Mouse (Mus musculus) liver, embryonic 14.5 days (tissue): ENCODE measurements around the gene Rrp12. TPM values are rescaled to one million over a fixed set of nuclear protein-coding genes. Genes with fewer than 3 reads are reported as not detected.
A peak's percentile ranks its signal among the peaks of the same experiment; 100 is the strongest.

ENCODE experiments used
- ATAC-seq: fragments of 200-750 bp; cut with Nextera tagmentation; 2 replicates; pipeline ENCODE4 v1.8.0; 2017; ENCODE audit warnings: moderate number of reproducible peaks, mild to moderate bottlenecking, moderate library complexity; ENCODE audit not compliant: insufficient read depth
- DNase-seq, 3 experiments: peaks; one replicate each; pipeline ENCODE4 v3.0.0-alpha.2; 2012 to 2013; ENCODE audit warnings: low read depth in 3 of 3, low spot score in 3 of 3
- H3K27ac ChIP-seq: fragments of 300-500 bp; sonication (generic); 2 replicates; pipeline ENCODE4 v1.5.1; 2014; ENCODE audit warnings: moderate library complexity, mild to moderate bottlenecking, control low read depth, inconsistent platforms
- H3K27me3 ChIP-seq: fragments of 300-500 bp; sonication (generic); 2 replicates; pipeline ENCODE4 v1.6.1; 2014; ENCODE audit warnings: mild to moderate bottlenecking, low read length, moderate library complexity; ENCODE audit not compliant: control insufficient read depth, insufficient read depth
- H3K36me3 ChIP-seq: fragments of 300-500 bp; sonication (generic); replicated peaks from 2 replicates; pipeline ENCODE4 v1.6.1; 2014; ENCODE audit warnings: low read depth; ENCODE audit not compliant: control insufficient read depth, insufficient read depth
- H3K4me1 ChIP-seq, 2 experiments: fragments of 200-500 bp in 1 of 2; fragments of 300-500 bp in 1 of 2; sonication (generic) in 1 of 2; replicated peaks; 2 replicates each; pipeline ENCODE4 v1.6.1; 2012 to 2014; ENCODE audit warnings: antibody characterized with exemption in 1 of 2, inconsistent platforms in 1 of 2, low read length in 1 of 2; ENCODE audit not compliant: control insufficient read depth in 2 of 2, insufficient read depth in 2 of 2
- H3K4me2 ChIP-seq: fragments of 300-500 bp; sonication (generic); 2 replicates; pipeline ENCODE4 v1.6.1; 2014; ENCODE audit warnings: low read depth, mild to moderate bottlenecking, control low read depth, moderate library complexity
- H3K4me3 ChIP-seq, 2 experiments: fragments of 200-500 bp in 1 of 2; fragments of 300-500 bp in 1 of 2; sonication (generic) in 1 of 2; 2 replicates each; pipeline ENCODE4 v1.5.1; 2012 to 2014; ENCODE audit warnings: low read depth in 2 of 2, low read length in 2 of 2, mild to moderate bottlenecking in 2 of 2, control low read depth in 1 of 2, inconsistent platforms in 1 of 2, moderate library complexity in 1 of 2; ENCODE audit not compliant: insufficient read depth in 1 of 2
- H3K9ac ChIP-seq: fragments of 300-500 bp; sonication (generic); replicated peaks from 2 replicates; pipeline ENCODE4 v1.6.1; 2014; ENCODE audit warnings: mild to moderate bottlenecking, control low read depth, moderate library complexity
- H3K9me3 ChIP-seq: fragments of 300-500 bp; sonication (generic); 2 replicates; pipeline ENCODE4 v1.6.1; 2016; ENCODE audit warnings: low read length, mixed read lengths; ENCODE audit not compliant: control insufficient read depth
- CTCF ChIP-seq: IDR thresholded peaks from 2 replicates; pipeline ENCODE4 v1.5.1; 2016; ENCODE audit warnings: antibody characterized with exemption, low read depth, control low read depth
- EP300 ChIP-seq: IDR thresholded peaks from 2 replicates; pipeline ENCODE4 v1.6.1; 2016; ENCODE audit warnings: antibody characterized with exemption, low read depth
- WGBS: fragments of 180-500 bp; shearing (Covaris S2); extraction: QIAGEN DNeasy Blood & Tissue Kit; methylation state at CpG from one replicate; pipeline ENCODE4 v1.1.7; 2014; ENCODE audit not compliant: insufficient replicate concordance; 5-methylcytosine and 5-hydroxymethylcytosine counted together
- polyA plus RNA-seq, 2 experiments: library from polyadenylated mRNA; depleted of rRNA in 1 of 2; stranded (reverse) in 1 of 2; unstranded in 1 of 2; fragments of >200 nt; fragmentation: Nextera tagmentation in 1 of 2; extraction: Ambion mirVana in 1 of 2; gene quantifications; 2 replicates each; pipeline versions ENCODE4 v1.2.1 to v1.2.3; 2012 to 2014

Rrp12 gene
- polyA plus RNA-seq, 2 experiments = 5.0 to 6.0 TPM

DNA sequence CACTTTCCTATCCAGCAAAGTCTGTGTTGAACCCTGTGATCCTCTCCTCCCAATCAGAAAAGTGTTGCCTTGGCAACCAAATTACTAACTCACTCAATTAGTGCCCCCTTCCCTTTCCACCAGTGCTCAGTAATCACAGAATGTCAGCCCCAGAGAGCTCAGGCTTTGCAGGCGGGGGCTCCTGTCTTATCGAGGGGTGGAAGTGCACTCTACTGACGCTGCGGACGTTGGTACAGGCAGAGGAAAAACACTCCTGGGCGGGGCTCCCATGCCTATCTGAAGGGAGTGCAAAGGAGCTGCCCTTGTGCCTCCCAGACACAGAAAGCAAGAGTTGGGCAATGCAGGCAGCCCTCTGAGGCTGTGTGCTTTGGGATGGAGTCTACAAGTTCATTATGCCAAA is 60.2 kb downstream of the Rrp12 start:
- Histone ChIP-seq H3K9me3 (no peaks in the 10 kb centered on the region), H3K4me3 (peak overlapping the region; percentile 10 to 39; a peak in 3 of 4 replicates), H3K27me3 (no peaks in the 10 kb centered on the region), H3K4me2 (peak overlapping the region; percentile 59), H3K27ac (peak overlapping the region; percentile 94), H3K36me3 (no peaks in the 10 kb centered on the region), H3K9ac (peak overlapping the region; percentile 46), H3K4me1 (peaks cover 67 to 77% of the 10 kb centered on the region in 2 experiments)
- 0% methylated on average over 6 of the region's 6 CpGs for WGBS
- DNase-seq = peak; percentile 85 to 88 (median 86)
- peak; percentile 86 for ATAC-seq
- no peak for TF ChIP-seq CTCF
- TF ChIP-seq EP300 = peak; percentile 82

DNA sequence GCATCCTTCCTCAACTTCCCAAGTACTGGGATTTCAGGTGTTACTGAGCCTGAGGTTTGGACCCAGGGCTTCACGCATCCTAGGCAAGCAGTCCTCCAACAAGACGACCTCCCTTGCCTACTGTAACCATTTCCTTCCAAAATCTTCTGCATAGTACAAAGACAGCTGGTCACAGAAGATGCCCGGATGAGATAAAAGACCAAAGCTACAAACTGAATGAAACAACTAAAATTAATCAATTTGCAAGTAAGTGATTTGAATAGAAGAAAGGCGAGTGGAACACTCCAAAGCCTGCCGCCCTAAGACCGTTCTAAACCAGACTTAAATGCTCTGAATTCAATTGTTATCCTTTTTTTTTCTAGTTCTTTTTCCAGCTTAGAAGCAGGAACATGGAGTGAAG is 60.6 kb downstream of the Rrp12 start:
- Histone ChIP-seq H3K4me2 (peak overlapping the region; percentile 59), H3K4me3 (peak overlapping the region in 1 of 2 experiments; percentile 39; a peak in 2 of 4 replicates), H3K4me1 (peaks cover 66 to 76% of the 10 kb centered on the region in 2 experiments), H3K9me3 (no peaks in the 10 kb centered on the region), H3K27me3 (no peaks in the 10 kb centered on the region), H3K27ac (peak overlapping the region; percentile 94), H3K9ac (peak overlapping the region; percentile 46), H3K36me3 (no peaks in the 10 kb centered on the region)
- DNase-seq = no peak
- ATAC-seq = no peak
- WGBS = 39% methylated on average over 6 of the region's 6 CpGs
- TF ChIP-seq CTCF (no peak), EP300 (no peak)

DNA sequence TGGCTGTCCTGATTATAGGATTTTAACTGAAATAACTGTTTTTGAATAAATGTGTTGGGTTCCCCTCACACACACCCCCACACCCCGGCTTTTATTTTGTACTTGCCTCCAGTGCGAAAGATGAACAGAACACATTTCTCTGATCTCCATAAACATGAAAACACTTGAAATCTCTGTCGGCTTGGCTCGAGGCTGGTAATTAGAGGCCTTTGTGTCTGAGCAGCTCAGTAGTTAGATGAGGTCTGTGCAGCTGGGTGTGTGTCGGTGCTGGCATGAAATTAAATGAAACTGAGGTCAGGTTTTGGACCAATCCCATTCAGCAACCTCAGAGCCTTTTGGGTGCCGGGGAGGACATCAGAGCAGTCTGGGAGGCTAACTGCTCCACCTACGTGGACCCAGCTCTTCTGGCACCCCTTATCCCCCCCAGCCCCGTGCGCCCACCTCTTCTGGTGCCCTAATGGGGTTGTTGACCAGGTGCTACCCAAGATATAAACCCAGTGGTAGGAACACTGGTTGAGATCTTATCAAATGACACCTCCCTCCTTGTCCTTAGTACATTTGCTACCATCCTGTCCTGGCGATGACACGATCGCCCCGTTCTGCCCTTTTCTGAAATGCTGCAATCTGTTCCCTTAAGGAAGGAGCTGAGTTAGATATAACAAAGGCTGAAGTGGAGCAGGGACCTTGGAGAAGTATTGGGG is 63.3 kb downstream of the Rrp12 start:
- no peak for DNase-seq
- H3K4me3 ChIP-seq = peak overlapping the region; percentile 12 to 94; a peak in 3 of 4 replicates
- ATAC-seq = no peak
- peak overlapping the region; percentile 99 for H3K4me2 ChIP-seq
- H3K9ac ChIP-seq = peak overlapping the region; percentile 18; the same call in 1 of the 2 replicates
- peak overlapping the region; percentile 14; the same call in 1 of the 2 replicates for H3K27ac ChIP-seq
- H3K4me1 ChIP-seq = peaks cover 51 to 56% of the 10 kb centered on the region in 2 experiments
- TF ChIP-seq EP300 (peak; percentile 37; the same call in 1 of the 2 replicates), CTCF (no peak)
- no peaks in the 10 kb centered on the region for H3K9me3 ChIP-seq
- no peaks in the 10 kb centered on the region for H3K27me3 ChIP-seq
- H3K36me3 ChIP-seq = no peaks in the 10 kb centered on the region
- WGBS = 42% methylated on average over 13 of the region's 13 CpGs

DNA sequence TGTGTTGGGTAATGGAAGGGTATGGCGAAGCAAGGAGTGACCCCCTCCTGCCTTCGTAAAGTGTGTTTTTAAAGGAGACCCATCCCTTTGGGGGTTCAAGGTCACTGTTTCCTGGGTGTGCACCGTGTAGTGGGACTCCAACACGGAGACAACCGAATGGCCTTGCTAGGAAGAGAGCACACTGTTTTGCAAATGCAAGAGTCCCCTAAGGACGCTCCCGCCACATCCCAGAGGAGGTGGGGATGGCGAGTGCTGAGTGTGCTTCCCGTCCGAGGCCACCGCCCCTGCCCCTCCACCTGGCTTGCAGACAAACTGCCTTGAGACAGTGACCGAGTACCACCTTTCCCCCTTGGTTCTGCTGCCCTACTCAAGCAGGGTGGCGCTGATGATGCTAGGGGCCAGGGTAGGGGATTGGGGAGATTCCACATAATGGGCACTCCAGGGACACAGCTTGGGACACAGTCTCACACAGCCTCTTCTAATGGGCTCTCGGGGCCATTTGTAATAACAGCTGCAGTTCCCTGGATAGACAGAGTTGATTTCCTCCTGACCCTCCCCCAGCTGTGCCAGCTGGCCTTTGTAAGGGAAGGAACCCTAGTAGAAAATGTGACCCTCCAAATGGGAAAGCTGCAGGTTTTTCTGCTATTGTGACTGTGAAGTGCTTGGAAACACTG is 64.1 kb downstream of the Rrp12 start:
- no peaks in the 10 kb centered on the region for H3K9me3 ChIP-seq
- ATAC-seq = no peak
- peak overlapping the region; percentile 99 for H3K4me2 ChIP-seq
- peak overlapping the region; percentile 88 for H3K9ac ChIP-seq
- TF ChIP-seq CTCF (0 out of 2 replicates have a peak, but pooled peaks have one; percentile 19), EP300 (no peak)
- no peaks in the 10 kb centered on the region for H3K36me3 ChIP-seq
- no peak for DNase-seq
- peak overlapping the region; percentile 81 to 94 for H3K4me3 ChIP-seq
- H3K27me3 ChIP-seq = no peaks in the 10 kb centered on the region
- peaks cover 43 to 48% of the 10 kb centered on the region in 2 experiments for H3K4me1 ChIP-seq
- peak overlapping the region; percentile 51 for H3K27ac ChIP-seq
- WGBS = 14% methylated on average over 14 of the region's 14 CpGs

DNA sequence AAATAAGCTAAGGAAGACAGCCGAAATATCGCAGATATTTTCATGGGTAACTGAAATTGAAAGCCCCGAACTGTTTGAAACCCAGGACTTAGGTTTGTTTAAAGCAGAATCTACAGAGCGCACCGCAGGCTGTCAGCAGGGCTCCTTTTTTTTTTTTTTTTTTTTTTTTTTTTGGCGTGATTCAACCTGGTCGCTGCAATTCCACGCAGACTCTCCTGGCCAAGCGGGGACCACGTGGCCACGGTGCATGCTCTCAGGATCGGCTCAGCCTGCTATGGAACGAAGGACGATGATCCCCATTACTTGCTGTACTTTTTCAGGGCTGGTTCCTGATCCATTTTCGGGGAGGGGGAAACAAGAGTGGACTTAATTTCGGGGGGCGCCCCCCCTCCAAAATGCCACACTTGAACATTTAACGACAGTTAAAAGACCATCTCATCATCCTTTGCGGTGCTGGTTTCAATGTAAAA is 64.8 kb downstream of the Rrp12 start:
- peak overlapping the region; percentile 68 for H3K27ac ChIP-seq
- H3K36me3 ChIP-seq = no peaks in the 10 kb centered on the region
- no peak for ATAC-seq
- under 1% methylated on average over 19 of the region's 19 CpGs for WGBS
- peak overlapping the region; percentile 88 for H3K9ac ChIP-seq
- no peaks in the 10 kb centered on the region for H3K27me3 ChIP-seq
- H3K4me1 ChIP-seq = peaks cover 37 to 41% of the 10 kb centered on the region in 2 experiments
- H3K9me3 ChIP-seq = no peaks in the 10 kb centered on the region
- H3K4me3 ChIP-seq = peak overlapping the region; percentile 81 to 94
- H3K4me2 ChIP-seq = peak overlapping the region; percentile 99
- TF ChIP-seq EP300 = no peak
- no peak for TF ChIP-seq CTCF
- DNase-seq = no peak
